Mouse (Mus musculus) liver, postnatal 0 days (tissue): ENCODE results near the gene Cpsf4l.
A peak's percentile ranks its signal among the peaks of the same experiment; 100 is the strongest.

Experiments
- CTCF ChIP-seq: sonication (generic); IDR thresholded peaks from 2 replicates; pipeline ENCODE4 v1.5.1; 2016; ENCODE audit warnings: antibody characterized with exemption, low read depth
- EP300 ChIP-seq: IDR thresholded peaks from 2 replicates; pipeline ENCODE4 v1.6.1; 2016; ENCODE audit warnings: antibody characterized with exemption, low read depth, mild to moderate bottlenecking

DNA sequence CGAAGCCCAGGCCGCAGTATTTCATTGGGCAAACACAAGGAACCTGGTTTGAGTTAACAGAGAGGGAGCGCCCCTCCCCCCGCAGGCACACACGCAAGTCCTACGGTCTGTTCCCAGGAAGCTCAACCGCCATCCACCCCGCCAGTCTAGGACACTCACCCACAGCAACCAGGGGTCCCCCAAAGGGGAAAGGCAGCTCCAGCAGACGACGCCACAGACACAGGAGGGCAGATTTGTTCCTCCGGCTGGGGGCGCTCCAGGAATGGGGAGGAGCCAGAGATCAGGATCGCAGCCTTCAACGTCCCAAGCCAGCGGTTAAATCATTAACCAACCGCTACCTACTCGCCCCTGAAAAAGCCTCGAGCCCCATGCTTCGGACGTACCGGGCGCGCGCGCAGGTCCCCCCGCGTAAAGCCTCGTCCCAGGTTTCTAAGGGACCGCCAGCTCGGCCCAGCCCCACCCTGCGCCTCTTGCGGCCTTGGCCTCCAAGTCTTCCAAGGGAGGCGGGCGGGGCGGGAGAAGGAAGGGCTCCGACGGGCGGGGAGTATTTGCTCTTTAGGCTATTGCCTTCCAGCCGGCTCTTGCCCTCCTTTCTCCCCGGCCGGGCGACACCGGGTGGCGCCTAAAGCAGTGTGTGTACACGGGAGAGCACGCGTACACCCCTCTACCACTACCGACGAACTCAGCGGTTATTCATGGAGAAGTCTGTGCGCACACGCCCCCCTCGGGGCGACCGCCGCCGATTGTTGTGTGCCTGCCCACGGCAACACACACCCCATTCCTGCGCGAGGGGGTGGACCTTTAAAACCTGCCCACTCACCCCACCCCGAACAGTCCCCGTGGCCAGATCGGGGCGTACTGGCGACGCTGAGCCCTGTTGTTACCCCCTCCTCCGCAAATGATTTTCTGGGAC, 41.0 kb upstream of the Cpsf4l start:
- TF ChIP-seq CTCF (peak; percentile 74), EP300 (peak; percentile 26; the same call in 1 of the 2 replicates)
